Mouse (Mus musculus) heart, embryonic 14.5 days (tissue): ENCODE data around the gene Ndufv3. TPM values are rescaled to one million over a fixed set of nuclear protein-coding genes. Genes with fewer than 3 reads are reported as not detected.

ENCODE experiments used
- ATAC-seq: fragments of 200-750 bp; cut with Nextera tagmentation; 2 replicates; pipeline ENCODE4 v1.8.0; 2017; ENCODE audit warnings: low read depth, moderate TSS enrichment; ENCODE audit not compliant: insufficient number of reproducible peaks, insufficient read depth, low FRiP score
- H3K27ac ChIP-seq, 2 experiments: fragments of 200-500 bp in 1 of 2; fragments of 300-500 bp in 1 of 2; sonication (generic) in 1 of 2; replicated peaks in 1 of 2; 2 replicates each; pipeline ENCODE4 v1.5.1; 2012 to 2014; ENCODE audit warnings: low read depth in 2 of 2, low read length in 2 of 2, control low read depth in 1 of 2, mild to moderate bottlenecking in 1 of 2, mixed read lengths in 1 of 2; ENCODE audit not compliant: control insufficient read depth in 1 of 2, insufficient read depth in 1 of 2
- H3K27me3 ChIP-seq: fragments of 300-500 bp; sonication (generic); 2 replicates; pipeline ENCODE4 v1.6.1; 2014; ENCODE audit warnings: mild to moderate bottlenecking, low read length, control low read depth; ENCODE audit not compliant: control insufficient read depth, insufficient read depth
- H3K36me3 ChIP-seq: fragments of 300-500 bp; sonication (generic); 2 replicates; pipeline ENCODE4 v1.6.1; 2014; ENCODE audit warnings: mild to moderate bottlenecking, control low read depth, low read length, mixed read lengths; ENCODE audit not compliant: control insufficient read depth, insufficient read depth
- H3K4me1 ChIP-seq, 2 experiments: fragments of 200-500 bp in 1 of 2; fragments of 300-500 bp in 1 of 2; sonication (generic) in 1 of 2; 2 replicates each; pipeline ENCODE4 v1.6.1; 2012 to 2014; ENCODE audit warnings: low read length in 2 of 2, control low read depth in 1 of 2, mixed read lengths in 1 of 2; ENCODE audit not compliant: control insufficient read depth in 2 of 2, insufficient read depth in 2 of 2
- H3K4me2 ChIP-seq: fragments of 300-500 bp; sonication (generic); 2 replicates; pipeline ENCODE4 v1.6.1; 2014; ENCODE audit warnings: mild to moderate bottlenecking, low read length
- H3K4me3 ChIP-seq, 2 experiments: fragments of 200-500 bp in 1 of 2; fragments of 300-500 bp in 1 of 2; sonication (generic) in 1 of 2; 2 replicates each; pipeline ENCODE4 v1.5.1; 2012 to 2014; ENCODE audit warnings: low read length in 2 of 2, mild to moderate bottlenecking in 2 of 2, control low read depth in 1 of 2, low read depth in 1 of 2, moderate library complexity in 1 of 2; ENCODE audit not compliant: control insufficient read depth in 1 of 2, insufficient read depth in 1 of 2
- H3K9ac ChIP-seq: fragments of 300-500 bp; sonication (generic); 2 replicates; pipeline ENCODE4 v1.6.1; 2014; ENCODE audit warnings: mild to moderate bottlenecking, low read length
- H3K9me3 ChIP-seq: fragments of 300-500 bp; sonication (generic); 2 replicates; pipeline ENCODE4 v1.6.1; 2016; ENCODE audit warnings: low read length, control low read depth; ENCODE audit not compliant: control insufficient read depth
- WGBS: fragments of 180-500 bp; shearing (Covaris S2); extraction: QIAGEN DNeasy Blood & Tissue Kit; methylation state at CpG from one replicate; pipeline ENCODE4 v1.1.7; 2014; 5-methylcytosine and 5-hydroxymethylcytosine counted together
- polyA plus RNA-seq: library from polyadenylated mRNA; unstranded; fragments of >200 nt; fragmentation: Nextera tagmentation; extraction: Ambion mirVana; gene quantifications from 2 replicates; pipeline ENCODE4 v1.2.1, GENCODE M21; 2014

Gene Ndufv3
- polyA plus RNA-seq, 1 experiment from 2014 or later: 805 TPM

DNA sequence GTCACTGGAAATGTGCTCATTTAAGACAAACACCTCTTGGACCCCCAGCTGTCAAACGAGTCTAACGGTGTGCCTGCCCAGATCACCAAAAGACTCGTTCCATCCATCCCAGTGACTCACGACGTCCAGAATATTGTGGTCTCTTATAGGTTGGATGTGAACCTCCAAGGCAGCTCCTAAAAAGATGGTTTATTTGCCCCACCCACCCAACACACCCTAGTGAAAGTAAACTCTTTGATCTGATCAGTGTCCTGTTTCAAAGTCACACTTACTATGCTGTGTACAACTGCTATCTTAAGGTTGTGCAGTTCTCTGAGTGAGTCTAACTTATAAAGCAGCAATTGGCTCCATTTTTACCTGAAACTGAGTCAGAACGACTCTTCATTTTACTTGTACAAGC, 7.3 kb upstream of the Ndufv3 start:
- ATAC-seq: no peak
- H3K9ac ChIP-seq: peak overlapping the region; percentile 85
- peaks cover 28% of the 10 kb centered on the region for H3K36me3 ChIP-seq
- H3K4me3 ChIP-seq: peak overlapping the region; percentile 90
- no peaks in the 10 kb centered on the region for H3K9me3 ChIP-seq
- no peaks in the 10 kb centered on the region for H3K27me3 ChIP-seq
- peak overlapping the region; percentile 86 for H3K4me2 ChIP-seq
- peak overlapping the region; percentile 6 to 79; a peak in 2 of 4 replicates for H3K27ac ChIP-seq
- H3K4me1 ChIP-seq: peaks cover 0 to 5% of the 10 kb centered on the region in 2 experiments; a peak in 2 of 4 replicates
- 15% methylated on average over 6 of the region's 6 CpGs for WGBS

- H3K9me3 ChIP-seq: no peaks in the 10 kb centered on the region
- no peak overlapping the region for H3K4me3 ChIP-seq
- H3K4me2 ChIP-seq: no peak overlapping the region
- ATAC-seq: no peak
- peaks cover 0 to 5% of the 10 kb centered on the region in 2 experiments; a peak in 2 of 4 replicates for H3K4me1 ChIP-seq
- H3K9ac ChIP-seq: no peak overlapping the region
- H3K27me3 ChIP-seq: no peaks in the 10 kb centered on the region
- 66% methylated on average over 1 of the region's 1 CpGs for WGBS
- no peak overlapping the region for H3K27ac ChIP-seq
- peaks cover 9% of the 10 kb centered on the region for H3K36me3 ChIP-seq
These were observed 5.2 kb upstream of the Ndufv3 start for GRCm38 (mm10) chr17:31514696-31515095.

DNA sequence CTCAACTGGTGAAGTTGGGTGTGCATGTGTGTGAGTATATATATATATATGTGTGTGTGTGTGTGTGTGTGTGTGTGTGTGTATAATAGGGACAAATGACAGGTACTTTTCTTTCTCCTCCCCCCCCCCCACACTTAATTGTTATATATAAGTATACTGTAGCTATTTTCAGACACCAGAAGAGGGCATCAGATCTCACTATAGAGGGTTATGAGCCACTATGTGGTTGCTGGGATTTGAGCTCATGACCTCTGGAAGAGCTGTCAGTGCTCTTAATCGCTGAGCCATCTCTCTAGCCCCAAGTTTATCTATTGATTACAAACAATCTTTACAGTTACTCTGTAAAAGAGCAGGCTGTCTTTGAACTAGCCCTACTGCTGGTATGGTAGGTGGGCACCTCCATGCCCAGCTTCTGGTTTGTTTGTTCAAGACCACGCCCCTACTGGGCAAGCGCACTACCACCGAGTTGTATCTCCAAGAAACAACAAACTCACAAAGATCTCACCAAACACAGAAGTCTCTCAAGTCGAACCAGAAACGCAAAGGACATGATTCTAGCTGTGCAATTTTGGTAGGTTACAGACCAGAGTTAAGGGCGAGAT, 470 bp upstream of the Ndufv3 start:
- Histone ChIP-seq H3K4me3 (peak overlapping the region; percentile 81 to 90), H3K9ac (no peak overlapping the region; the same call in 1 of the 2 replicates), H3K27ac (peak overlapping the region in 1 of 2 experiments; percentile 91; a peak in 1 of 4 replicates), H3K9me3 (no peaks in the 10 kb centered on the region), H3K27me3 (no peaks in the 10 kb centered on the region), H3K4me1 (peaks cover 12 to 23% of the 10 kb centered on the region in 2 experiments; a peak in 3 of 4 replicates), H3K4me2 (peak overlapping the region; percentile 71), H3K36me3 (peaks cover 26% of the 10 kb centered on the region)
- ATAC-seq: peak; percentile 24
- WGBS: under 1% methylated on average over 7 of the region's 7 CpGs

GRCm38 (mm10) chr17:31520895-31521294, 980 bp downstream of the Ndufv3 start:
- peaks cover 12 to 27% of the 10 kb centered on the region in 2 experiments; a peak in 3 of 4 replicates for H3K4me1 ChIP-seq
- H3K9me3 ChIP-seq: no peaks in the 10 kb centered on the region
- H3K36me3 ChIP-seq: peaks cover 41% of the 10 kb centered on the region
- no peaks in the 10 kb centered on the region for H3K27me3 ChIP-seq
- peak overlapping the region; percentile 77 to 91; a peak in 3 of 4 replicates for H3K27ac ChIP-seq
- peak overlapping the region; percentile 94 for H3K9ac ChIP-seq
- 16% methylated on average over 3 of the region's 3 CpGs for WGBS
- H3K4me2 ChIP-seq: peak overlapping the region; percentile 71
- H3K4me3 ChIP-seq: peak overlapping the region; percentile 81 to 90; a peak in 3 of 4 replicates
- no peak for ATAC-seq

DNA sequence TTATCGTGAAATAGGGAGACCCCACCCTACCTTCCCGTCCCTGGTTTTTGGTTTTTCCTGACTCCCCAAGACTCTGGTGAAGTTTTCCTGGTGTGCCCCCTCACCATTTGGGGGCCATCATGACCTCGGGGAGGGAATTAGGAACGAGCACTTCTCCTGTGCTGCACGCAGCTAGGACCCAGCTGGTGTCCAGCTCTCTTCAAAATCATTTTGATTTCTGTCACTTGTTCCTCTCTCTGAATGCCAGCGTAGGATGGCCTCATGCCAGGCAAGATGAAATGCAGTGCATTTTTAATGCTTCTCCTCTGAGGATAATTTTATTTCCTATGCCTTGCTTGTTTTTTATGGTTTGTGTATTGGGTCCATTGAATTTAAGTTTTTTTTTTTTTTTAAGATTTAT, 2.0 kb downstream of the Ndufv3 start:
- Histone ChIP-seq H3K4me2 (no peak overlapping the region), H3K4me1 (peaks cover 12 to 27% of the 10 kb centered on the region in 2 experiments; a peak in 3 of 4 replicates), H3K9me3 (no peaks in the 10 kb centered on the region), H3K27ac (0 out of 4 replicates have a peak overlapping the region, but pooled peaks of 1 of the 2 experiments have one; percentile 14), H3K4me3 (no peak overlapping the region), H3K36me3 (peaks cover 48% of the 10 kb centered on the region), H3K9ac (no peak overlapping the region), H3K27me3 (no peaks in the 10 kb centered on the region)
- ATAC-seq: no peak
- 91% methylated on average over 6 of the region's 6 CpGs for WGBS

GRCm38 (mm10) chr17:31525114-31525513, 5.2 kb downstream of the Ndufv3 start:
- WGBS: 93% methylated on average over 4 of the region's 4 CpGs
- H3K36me3 ChIP-seq: peaks cover 79% of the 10 kb centered on the region

DNA sequence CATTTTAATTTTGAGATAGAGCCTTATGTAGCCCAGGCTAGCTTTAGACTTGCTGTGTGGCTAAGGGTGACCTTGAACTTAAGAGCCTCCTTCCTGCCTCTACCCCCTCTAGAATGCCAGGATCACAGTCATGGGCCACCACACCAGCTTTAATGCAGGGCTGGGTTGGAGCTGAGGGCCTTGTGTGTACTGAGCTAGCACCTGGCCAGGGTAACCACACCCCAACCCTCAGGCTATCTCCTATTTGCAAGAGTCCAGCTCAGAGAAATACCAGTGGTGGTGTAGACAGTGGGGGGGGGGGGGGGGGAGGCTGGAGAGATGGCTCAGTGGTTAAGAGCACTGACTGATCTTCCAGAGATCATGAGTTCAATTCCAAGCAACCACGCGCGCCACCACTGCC, 5.9 kb downstream of the Ndufv3 start:
- Histone ChIP-seq H3K9me3 (no peaks in the 10 kb centered on the region), H3K36me3 (peaks cover 86% of the 10 kb centered on the region), H3K4me2 (no peak overlapping the region), H3K27ac (no peak overlapping the region), H3K4me1 (peaks cover 12 to 26% of the 10 kb centered on the region in 2 experiments; a peak in 3 of 4 replicates), H3K27me3 (no peaks in the 10 kb centered on the region), H3K4me3 (no peak overlapping the region), H3K9ac (no peak overlapping the region)
- WGBS: 96% methylated on average over 3 of the region's 3 CpGs
- ATAC-seq: no peak

More at GRCm38 (mm10) chr17:31525114-31525513, 5.2 kb downstream of the Ndufv3 start:
- H3K4me2 ChIP-seq: no peak overlapping the region
- no peaks in the 10 kb centered on the region for H3K9me3 ChIP-seq
- no peak overlapping the region for H3K9ac ChIP-seq
- H3K27me3 ChIP-seq: no peaks in the 10 kb centered on the region
- peaks cover 12 to 27% of the 10 kb centered on the region in 2 experiments; a peak in 3 of 4 replicates for H3K4me1 ChIP-seq
- no peak overlapping the region for H3K4me3 ChIP-seq
- ATAC-seq: no peak
- H3K27ac ChIP-seq: no peak overlapping the region
